Mouse (Mus musculus): Measurements from ENCODE around the gene Col4a2.
"Not testable (repeated sequence)": the region's sequence is repeated elsewhere in the genome, so short reads cannot be mapped to it uniquely, and the experiment has no call there.

Gene Col4a2

DNA sequence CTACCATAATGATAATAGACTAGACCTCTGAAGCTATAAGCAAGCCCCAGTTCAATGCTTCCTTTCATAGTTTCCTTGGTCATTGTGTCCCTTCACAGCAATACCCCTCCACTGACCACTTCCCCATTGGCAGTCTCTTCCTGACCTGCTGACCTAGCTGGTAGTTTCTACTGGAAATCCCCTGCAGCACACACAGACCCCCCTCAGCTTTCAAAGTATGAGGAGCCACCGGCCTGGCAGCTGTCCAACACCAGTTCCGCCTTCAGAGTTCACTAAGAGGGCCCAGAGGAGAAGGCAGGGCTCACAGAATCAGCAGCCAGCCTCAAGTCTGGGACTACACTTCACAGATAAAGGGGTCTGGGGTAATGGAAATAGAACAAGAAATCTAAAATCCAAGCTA, 148.3 kb downstream of the Col4a2 start:
- no peak for DNase-seq (ENCODE audit: low spot score)

DNA sequence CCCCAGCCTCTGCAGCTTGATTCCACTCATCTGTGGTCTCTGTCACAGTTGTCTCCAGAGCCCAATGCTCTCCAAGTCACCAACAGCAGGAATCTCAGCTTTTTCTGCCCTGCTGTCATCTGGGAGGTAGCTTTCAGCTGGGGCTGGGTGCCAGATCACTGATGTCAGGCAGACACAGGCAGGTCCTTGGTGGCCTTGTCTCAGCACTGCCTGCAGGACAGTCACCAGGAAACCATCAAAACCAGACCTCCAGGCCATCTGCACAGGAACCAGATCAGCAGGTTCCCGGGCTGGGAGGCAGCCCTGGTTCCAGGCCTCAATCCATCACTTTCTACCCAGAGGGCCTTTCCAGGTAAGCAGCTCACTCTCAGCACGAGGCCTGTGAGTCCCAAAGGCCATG, 149.2 kb downstream of the Col4a2 start:
- DNase-seq (ENCODE audit: low spot score), result no peak

DNA sequence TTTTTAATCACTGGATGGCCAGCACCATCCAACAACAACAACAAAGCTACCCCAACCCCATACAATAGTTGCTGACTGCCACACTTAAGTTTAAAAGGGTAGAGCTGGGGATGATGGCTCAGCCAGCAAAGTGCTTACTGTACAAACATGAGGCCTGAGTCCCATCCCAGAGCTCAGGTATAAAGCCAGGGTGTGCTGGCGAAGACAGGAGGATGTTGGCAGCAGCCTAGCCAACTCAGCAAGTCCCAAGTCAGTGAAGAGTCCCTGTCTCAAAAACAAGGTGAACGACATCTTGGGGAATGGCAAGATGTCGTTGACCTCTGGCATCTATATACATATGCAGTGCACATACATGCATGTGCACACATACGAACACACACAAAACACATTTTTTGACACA, 150.0 kb downstream of the Col4a2 start:
- DNase-seq (ENCODE audit: low spot score), result no peak

DNA sequence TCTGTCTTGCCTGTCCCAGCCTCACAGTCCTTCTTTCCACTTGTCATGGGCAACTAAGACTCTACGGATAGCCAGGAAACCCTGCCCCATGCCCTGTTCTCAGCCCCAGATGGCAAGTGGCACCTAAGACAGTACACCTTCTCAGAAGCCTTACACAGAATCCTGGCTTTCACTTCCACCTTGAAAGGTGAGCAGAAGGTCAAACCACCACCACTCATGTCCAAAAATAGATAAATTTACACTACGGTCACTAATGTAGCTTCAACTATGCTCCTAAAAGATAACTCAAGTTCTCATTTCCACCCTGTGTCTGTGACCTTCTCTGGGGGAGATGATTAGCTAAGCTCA, 150.9 kb downstream of the Col4a2 start:
- DNase-seq (ENCODE audit: low spot score), result no peak

DNA sequence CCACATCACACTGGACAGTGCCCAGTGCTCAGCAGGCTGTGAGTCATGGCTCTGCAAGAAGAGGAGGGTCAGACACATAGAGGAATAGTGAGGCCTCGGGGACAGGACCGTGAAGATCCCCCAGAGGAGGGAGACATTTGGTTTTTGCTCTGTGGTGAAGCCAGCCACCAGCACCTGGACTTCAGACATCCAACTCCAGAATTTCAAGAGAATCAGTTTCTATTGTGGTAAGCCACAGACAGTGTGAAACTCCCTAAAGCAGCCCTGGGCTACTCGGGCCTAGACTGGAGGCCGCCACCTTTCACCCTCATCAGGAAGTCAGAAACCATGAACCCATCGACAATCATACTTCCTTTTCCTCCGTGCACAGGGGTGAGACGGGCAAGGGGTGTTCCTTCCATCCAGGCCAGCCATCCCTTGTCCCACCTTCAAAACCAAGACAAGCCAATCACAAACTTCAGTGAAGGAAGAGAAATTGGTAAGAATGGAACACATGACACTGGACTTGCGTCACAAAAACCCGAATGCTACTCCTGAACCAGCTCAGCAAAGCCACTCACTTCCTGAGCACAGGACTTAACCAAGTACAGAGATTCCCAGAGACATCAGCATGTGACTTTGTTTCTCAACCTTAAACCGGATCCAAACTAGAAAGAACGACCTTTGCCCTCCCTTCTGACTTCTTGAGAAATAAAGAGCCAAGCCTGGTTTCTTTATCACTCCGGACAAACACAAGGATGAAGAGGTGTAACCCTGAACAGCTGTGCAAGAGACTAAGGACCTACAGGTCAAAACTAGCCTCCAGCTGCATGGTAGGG, 151.5 kb downstream of the Col4a2 start:
- no peak for DNase-seq (ENCODE audit: low spot score)

DNA sequence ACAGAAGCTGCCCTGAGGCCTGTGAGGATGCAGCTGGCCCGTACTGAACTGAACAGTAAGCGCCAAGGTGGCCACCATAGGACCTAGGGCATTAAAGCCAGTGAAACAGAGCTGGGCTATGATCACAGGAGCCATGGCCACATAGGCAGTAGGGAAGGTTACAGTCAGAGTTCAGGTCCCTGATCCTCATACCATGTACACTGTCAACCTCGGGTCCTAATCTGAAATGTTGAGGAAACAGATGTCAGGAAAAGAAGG, 152.0 kb downstream of the Col4a2 start:
- no peak for DNase-seq (ENCODE audit: low spot score)

DNA sequence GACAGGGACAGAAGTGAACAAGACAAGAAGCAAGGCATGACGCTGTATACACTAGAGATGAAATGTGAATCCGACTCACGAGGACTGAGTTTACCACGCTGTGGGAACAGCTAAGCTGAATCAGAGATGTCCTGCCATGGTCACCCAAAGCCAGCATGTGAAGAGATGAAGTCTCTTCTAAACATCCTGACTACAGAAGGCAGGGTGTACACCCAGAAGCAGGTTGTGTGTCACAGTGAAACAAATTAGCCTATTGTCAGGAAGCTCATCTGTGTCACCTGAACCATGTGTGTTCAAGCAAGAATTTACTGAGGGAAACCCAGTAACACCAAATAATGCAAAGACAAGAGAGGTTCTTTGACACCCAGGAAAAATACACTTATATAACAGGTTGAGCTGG, 153.0 kb downstream of the Col4a2 start:
- DNase-seq (ENCODE audit: low spot score), result no peak

DNA sequence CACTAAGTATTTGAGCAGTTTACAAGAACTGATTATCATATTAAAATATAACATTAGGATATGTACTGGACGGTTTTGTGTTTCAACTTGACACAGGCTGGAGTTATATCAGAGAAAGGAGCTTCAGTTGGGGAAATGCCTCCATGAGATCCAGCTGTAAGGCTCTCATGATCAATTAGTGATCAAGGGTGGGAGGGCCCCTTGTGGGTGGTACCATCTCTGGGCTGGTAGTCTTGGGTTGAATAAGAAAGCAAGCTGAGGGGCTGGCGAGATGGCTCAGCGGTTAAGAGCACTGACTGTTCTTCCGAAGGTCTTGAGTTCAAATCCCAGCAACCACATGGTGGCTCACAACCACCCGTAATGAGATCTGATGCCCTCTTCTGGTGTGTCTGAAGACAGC, 153.9 kb downstream of the Col4a2 start:
- not testable (repeated sequence) for DNase-seq (ENCODE audit: low spot score)

DNA sequence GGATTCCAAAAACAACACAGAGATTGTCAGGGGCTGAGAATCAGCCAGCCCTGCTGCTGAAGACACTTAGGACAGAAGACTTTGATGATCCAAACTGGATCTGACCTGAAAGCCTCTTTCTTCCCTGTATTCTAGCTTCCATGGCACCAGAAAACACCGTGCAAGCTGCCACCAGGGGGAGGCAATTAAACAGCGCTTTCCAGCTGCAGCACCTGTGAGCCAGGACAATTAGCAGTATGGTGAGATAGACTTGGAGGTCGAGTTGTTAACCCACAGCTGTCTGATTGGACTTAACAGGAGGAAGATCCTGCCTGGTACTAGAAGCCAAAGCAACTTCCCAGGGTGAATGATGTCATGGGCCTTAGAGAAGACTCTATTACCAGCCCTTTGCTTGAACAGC, 156.5 kb downstream of the Col4a2 start:
- no peak for DNase-seq (ENCODE audit: low spot score)

DNA sequence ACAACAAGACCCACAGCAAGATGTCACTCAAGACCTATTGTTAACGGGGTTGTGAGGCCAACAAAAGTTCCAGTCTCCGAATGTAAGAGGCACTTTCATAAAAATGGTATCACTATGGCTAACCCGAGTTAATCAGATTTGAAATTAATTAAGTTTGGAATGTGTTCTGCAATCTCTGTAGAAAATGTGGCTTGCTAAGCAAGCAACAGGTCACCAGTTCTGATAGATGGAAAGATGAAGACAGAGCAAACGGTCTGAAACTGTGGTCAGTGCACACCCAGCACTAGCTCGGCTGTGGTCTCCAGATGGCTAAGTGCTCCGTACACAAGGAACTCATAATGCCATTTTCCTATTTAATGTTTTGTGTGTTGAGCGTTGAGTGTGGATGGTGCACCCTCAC, 158.1 kb downstream of the Col4a2 start:
- no peak for DNase-seq (ENCODE audit: low spot score)

DNA sequence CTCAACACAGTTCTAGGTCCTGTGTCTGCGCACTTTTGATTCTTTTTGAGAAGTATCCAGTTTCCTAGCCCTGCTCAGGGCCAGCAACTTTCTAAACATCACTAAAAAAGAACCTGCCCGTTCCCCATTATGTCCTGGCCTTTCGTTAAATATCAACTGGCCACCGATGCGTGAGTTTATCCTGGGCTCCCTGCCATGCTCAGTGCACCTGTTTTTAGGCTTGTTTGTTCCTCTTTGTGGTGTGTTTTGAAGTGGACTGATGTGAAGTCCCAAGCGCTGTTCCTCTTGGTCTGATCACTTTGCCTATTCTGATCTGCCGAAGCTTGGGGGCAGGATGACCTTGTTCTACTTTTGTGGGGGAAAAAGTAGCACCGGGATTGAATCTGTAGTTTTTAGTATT, 158.7 kb downstream of the Col4a2 start:
- no peak for DNase-seq (ENCODE audit: low spot score)

DNA sequence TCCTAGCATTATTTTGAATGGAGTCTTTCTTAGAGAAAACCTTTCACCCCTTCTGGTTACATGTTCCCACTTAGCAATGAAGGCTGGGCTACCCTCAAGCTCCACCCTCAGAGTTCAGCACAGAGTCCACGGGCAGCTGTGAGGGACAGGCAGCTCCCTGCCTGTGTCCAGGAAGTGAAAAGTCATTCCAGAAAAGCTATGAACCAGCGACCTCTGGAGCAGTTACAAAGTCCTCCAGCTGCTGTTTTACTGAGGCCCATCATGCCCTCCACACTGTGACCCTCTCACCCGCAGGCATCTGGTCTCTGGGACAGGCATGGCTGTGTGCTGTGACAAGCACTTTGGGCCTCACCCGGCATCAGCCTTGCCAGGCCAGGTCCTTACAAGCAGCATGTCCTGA, 160.5 kb downstream of the Col4a2 start:
- DNase-seq (ENCODE audit: low spot score), result no peak

DNA sequence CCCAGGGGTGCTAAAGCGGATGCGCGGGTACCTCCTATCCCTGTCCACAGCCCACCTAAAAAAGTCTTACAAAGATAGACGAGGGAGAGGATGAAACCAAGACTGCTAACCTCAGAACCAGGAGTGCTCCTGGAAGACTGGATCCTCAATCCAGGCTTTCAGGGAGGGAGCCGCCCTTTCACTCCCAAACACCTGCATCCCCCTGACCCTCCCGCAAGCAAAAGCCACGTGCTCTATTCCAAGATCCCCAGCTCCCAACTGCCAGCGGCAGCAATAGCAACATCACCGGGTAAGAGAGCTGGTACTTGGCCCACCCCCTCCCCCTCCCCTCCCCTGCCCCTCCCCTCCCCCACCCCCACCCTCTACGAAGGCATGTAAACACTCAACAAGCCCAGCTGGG, 162.8 kb downstream of the Col4a2 start:
- DNase-seq (ENCODE audit: low spot score), result no peak

DNA sequence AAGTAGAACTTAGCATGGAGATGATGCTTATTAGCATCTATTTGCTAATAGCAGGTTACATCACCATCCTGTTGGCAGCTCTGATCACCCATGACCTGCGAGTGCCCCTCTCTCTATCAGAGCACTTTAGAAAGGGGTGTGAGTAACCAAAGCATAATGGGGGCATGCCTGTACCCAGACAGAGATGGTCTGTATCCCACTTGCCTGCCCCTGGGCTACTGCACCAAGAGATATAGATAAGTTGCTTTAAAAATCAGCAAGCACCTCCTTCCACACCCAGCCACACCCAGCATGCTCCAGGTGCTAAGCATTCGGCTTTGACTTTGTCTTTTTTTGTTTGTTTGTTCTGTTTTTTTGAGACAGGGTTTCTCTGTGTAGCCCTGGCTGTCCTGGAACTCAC, 163.3 kb downstream of the Col4a2 start:
- no peak for DNase-seq (ENCODE audit: low spot score)

DNA sequence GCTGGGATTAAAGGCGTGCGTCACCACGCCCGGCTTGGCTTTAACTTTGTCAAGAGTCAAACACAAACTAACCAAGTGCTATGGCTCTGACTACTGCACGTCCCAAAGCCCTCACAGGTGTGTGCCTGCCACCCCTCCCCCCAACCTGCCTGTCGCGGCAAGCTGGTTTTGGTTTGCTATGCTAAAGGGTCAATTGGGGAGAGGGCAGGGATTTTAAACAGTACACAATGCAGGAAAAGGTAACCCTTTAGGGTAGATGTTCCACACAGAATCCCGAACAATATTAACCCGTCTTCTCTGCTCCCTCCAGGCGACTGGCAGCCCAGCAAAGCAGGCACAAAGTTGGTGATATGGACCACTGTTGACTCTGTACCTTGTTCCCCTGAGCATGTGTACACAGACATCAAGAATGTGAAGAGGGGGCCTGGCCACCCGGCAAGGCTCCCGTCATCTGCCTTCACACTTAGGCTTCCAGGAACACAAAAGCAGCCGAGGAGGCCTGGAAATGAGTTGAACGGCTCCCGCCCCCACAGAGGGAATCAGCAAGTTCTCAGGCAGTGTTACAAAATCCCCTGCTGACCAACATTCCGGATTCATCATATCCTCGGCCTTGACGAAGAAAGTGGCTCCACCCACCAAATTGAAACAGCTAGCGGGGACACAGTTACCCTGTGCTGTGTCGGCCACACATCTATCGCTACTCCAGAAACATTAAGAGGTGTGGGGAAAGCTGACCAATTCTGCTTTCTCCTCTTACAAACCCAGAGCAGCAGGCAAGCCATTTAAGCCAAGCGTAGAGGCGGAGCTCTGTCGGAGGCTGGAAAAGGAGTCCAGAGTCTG, 164.0 kb downstream of the Col4a2 start:
- DNase-seq (ENCODE audit: low spot score), result no peak

DNA sequence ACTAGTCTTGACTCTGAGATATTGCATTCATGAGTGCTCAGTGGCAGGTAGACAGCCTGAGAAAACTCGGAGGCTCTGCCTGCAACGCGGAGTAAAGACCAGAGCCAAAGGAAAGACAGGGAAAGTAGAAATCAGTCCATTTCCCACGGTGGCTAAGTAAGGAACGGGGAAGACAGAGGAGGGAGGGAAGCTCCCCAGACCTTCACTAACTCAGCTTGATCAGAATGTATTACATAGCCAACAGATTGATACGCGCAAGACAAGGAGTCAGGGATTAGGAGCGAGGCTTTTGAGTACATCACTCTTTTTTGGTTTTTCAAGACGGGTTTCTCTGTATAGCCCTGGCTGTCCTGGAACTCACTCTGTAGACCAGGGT, 164.6 kb downstream of the Col4a2 start:
- no peak for DNase-seq (ENCODE audit: low spot score)

DNA sequence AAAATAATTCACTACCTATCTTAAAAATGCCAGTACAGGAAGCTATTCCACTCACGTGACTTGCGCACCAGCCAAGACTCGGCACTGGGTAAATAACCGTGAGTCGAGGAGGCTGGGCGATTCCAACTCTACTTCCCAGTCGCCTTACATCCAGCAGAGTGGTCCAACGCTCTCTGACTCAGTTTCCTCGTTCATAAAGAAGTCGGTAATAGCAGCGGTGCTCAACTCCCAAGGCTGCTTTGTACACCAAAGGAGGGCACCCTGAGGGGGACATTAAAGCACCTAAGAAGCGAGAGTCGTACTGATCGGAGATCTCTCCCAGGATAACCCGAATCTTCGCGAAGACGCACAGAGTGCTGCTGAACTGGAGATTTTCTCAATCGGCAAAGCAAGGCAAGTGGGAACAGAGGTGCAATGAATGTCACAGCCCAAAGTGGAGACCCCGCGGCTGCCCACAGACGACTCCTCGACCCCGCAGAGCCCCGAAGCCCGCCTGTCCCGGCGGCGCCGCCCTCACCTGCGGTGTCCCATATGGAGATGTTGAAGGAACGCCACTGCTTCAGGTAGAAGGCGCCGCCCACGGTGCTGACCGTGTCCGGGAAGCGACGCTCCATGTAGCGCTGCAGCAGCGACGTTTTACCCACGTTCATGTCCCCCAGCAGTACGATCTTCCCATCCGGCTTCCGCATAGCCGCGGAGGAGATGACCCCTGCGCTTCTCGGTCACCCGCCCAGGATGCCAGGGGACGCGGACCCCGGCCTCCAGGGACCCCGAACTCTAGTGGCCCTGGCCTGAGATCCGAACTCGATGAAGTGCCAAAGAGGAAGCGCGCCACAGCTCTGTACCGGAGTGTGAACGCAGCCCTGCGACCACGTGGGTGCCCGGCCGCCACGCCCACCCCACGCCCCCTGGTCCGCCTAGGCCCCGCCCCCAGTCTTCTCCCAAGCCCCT, 165.5 kb downstream of the Col4a2 start, which contains the start of gene Rab20:
Rab20 (minus strand) TSS at position 900 of the 951 bp plus-strand sequence.
- DNase-seq (ENCODE audit: low spot score), result no peak

DNA sequence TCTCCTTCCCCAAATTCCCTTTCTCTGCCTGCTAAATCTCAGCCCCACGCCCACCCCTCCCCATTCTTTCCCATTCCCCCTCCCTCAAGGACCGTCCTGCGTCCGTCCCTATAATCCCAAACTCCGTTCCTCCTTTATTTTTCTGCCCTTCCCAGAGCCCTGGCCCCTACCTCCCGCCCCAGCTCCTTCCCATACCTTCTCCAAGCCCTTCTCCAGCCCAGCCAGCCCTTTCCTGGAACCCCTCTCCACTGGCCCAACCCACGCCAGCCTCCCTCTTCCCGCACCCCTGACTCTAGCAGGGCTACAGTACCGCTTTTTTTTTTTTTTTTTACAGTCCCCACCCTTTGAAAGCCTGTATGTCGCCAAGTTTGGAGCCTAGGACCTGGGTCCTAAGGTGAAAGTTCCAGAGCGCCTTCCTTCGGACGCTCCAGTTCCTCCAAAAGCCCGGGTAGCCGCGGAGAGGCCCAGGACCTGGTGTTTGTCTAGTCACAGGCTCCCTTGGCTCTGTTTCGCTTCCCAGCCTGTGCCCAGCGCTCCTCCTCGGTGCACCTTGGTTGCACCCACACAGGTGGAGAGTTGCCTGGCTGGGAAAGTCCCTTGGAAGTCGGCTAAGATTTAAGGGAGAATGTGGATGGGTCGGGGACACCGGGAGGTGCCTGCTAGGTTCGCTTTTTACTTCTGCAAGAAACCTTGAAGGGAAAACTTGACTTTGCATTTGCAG, 166.4 kb downstream of the Col4a2 start:
- no peak for DNase-seq (ENCODE audit: low spot score)

DNA sequence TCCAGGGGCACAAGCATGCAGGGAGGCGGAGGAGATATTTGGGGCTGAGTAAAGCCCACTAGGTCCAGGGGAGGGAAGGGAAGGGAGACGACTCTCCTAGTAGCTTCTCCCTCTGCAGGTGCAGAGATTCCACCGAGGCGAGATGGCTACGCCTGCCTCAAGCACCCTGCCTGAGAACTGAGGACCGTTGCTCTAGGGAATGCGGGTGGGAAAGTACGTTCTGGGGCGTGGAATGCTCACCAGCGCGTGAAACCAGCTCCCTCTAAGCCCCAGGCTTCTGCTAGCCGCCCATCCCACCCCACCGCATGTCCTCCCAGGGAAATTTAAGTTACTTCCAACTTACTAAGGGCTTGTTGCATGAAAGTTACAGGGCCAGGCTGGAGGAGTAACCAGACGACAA, 167.0 kb downstream of the Col4a2 start:
- no peak for DNase-seq (ENCODE audit: low spot score)

DNA sequence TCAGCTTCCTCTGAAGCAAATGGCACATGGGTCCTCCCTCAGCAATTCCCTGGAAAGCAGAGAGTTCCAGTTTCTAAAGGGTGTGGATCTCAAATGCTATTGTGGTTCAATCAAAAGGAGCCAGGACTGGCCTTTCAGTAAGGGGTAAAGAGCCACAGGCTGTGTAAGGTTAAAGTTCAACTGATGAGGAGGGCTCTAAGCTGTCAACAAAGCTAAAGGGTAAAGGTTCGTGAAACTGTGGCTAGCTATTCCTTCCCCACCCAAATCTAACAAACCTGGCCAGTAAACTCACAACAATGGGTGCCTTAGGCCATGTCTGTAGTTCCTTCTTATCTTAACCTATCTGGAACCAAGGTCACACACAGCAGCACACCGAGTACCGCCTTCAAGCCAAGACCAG, 169.3 kb downstream of the Col4a2 start:
- DNase-seq (ENCODE audit: low spot score), result no peak

DNA sequence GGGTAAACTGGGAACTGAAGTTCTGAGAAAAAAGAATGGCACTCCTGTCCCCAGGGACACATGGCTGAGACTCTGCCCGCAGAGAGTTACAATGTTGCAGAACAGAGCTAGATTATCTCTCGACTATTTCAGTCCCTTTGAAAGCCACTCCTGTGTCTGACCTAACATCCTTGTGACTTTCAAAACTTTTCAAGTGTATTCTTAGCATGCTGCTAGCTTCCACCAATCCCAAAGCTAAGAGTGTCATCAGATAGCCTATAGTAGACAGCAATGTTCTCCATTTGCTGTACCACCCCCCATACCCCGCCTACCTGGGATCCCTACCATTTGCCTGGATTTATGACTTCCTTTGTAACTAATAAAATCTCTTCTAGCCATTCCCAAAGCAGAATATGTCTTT, 169.9 kb downstream of the Col4a2 start:
- DNase-seq (ENCODE audit: low spot score), result no peak

DNA sequence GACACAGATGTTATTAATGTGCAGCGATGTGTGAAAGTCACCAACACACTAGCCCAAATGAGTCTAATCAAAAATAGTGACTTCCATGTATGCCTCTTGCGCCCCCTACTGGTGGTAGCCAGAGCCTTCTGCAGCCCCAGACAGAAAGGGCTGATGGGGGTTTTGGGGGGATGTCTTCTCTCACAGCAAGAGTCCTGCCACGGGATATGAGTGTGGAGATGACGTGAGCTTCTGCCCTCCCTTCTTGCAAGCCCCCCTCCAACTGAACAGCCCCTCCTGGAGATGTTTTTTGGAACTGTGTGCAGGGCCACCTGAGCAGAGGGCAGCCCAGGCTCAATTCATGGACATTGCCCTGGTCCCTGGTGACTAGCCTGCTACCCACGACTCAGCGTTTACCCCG, 173.5 kb downstream of the Col4a2 start:
- no peak for DNase-seq (ENCODE audit: low spot score)
